Mouse (Mus musculus) spleen, adult 12 weeks (tissue): ENCODE results near the gene Uqcc1.

Source experiments
- DNase-seq: peaks from one replicate; pipeline ENCODE4 v3.0.0; 2022; ENCODE audit warnings: low spot score

Gene Uqcc1

DNA sequence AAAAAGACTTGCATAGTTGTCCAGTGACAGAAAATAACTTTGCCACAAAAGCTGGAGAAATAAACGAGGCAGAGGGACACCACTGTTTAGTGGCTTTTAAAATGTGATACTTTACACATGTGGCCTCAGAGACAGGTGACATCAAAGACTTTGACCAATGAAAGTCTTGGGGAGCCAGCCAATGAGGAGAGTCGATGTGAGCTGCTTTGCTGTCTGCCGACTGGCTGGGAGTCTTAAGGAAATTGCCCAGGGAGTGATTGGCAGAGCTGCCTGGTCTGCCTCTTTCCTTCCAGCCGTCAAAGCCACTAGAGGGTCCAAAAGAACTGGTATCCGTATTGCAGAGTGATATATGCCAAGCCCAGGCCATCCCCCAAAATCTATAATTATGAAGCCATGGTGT, 115.3 kb downstream of the Uqcc1 start:
- DNase-seq: no peak

DNA sequence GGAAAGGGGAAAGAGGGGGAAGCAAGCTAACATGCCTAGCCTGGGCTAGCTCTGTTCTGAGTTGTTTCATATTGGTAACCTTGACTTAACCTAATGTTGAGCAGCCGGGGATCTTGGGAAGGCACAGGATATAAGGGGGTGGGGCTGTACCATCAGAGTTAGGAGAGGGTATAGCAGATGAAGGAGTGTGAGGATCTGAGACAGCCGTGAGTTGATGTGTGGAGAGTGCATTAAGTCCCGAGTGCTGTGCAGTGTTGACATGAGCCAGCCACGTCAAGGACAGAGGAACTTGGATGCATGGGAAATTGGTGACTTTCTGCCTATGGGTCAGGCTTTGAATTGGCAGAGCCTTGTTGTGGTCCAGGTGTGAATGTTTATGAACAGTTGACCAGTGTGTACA, 117.5 kb downstream of the Uqcc1 start:
- no peak for DNase-seq

DNA sequence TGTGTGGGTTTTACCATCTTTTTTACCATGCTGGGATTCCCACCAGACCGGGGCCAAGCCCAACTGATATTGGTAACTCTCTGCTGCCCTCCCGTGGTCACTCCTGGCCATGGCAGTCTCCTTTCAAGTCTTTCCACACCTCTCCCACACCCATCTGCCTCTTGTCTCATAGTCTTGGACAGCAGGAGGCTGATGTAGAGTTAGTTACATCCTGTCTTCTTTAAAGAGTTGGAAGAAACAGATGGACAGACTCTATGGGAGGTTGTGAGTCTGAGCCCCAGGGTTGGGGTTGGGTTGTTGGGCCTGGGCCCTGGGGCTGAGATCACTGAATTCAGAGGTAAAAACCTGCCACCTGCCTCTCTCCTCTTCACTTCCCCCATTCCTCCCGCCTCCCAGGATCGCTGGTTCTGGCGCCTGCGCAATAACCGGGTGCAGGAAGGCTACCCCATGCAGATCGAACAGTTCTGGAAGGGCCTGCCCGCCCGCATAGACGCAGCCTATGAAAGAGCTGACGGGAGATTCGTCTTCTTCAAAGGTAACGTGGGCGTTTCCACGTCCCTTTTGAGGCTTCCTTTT, 118.2 kb downstream of the Uqcc1 start:
- DNase-seq: peak; percentile 69

- no peak for DNase-seq
Observed at GRCm38 (mm10) chr2:155809620-155810019, 120.5 kb downstream of the Uqcc1 start.

GRCm38 (mm10) chr2:155807408-155807807, 122.7 kb downstream of the Uqcc1 start:
- no peak for DNase-seq

GRCm38 (mm10) chr2:155806548-155806947, 123.6 kb downstream of the Uqcc1 start:
- DNase-seq: no peak

- DNase-seq: no peak
Observed at GRCm38 (mm10) chr2:155805925-155806255, 124.2 kb downstream of the Uqcc1 start.

- no peak for DNase-seq
Observed at GRCm38 (mm10) chr2:155805231-155805924, 124.7 kb downstream of the Uqcc1 start.

DNA sequence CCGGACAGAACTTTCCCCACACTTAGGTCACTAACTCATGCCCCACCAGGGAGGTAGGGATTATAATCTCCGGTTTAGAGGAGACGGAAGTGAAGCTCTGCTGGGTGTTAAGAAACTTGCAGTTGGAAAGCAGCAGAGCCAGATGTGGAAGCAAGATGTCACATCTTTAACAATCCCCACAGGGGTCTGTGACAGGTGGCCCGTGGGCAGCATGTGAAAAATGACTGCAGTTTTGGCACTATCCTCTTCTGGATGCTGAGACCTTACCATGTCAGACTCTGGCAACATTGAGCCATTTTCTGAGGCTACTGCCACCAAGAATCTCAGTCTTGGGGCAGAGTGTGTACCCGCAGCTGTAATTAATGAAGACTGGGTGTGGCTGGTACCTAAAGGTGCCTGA, 126.1 kb downstream of the Uqcc1 start:
- no peak for DNase-seq

DNA sequence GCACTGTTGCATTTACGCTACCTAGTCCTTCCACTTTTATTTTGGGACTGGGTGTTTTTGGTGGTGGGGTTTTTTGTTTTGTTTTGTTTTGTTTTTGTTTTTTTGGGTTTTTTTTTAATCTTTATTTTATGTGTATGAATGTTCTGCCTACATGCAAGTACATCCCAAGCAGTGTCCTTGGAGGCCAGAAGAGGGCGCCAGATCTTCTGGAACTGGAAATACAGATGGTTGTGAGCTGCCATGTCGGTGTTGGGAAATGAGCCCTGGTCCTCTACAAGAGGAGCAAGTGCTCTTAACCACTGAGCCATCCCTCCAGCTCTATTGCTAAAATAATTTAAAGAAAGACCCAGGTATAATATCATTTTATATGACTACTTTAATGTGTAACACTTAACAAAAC, 127.3 kb downstream of the Uqcc1 start:
- DNase-seq: peak; percentile 23

- no peak for DNase-seq
Observed at GRCm38 (mm10) chr2:155798613-155799012, 131.5 kb downstream of the Uqcc1 start.
